Mouse (Mus musculus) G1E (cell line): Measurements from ENCODE around the gene Fbxo41. TPM values are rescaled to one million over a fixed set of nuclear protein-coding genes. Genes with fewer than 3 reads are reported as not detected.

Experiments
- ATAC-seq: 2 replicates; pipeline ENCODE4 v1.8.0; 2016; ENCODE audit warnings: mild to moderate bottlenecking; ENCODE audit not compliant: insufficient number of reproducible peaks, poor library complexity, low FRiP score, severe bottlenecking; ENCODE audit errors: extremely low read depth
- DNase-seq: peaks from one replicate; pipeline ENCODE4 v3.0.0; 2012; ENCODE audit warnings: low spot score
- H3K27me3 ChIP-seq: 2 replicates; pipeline ENCODE4 v1.6.1; 2012; ENCODE audit warnings: mild to moderate bottlenecking, low read length, inconsistent platforms; ENCODE audit not compliant: insufficient read depth
- H3K36me3 ChIP-seq: replicated peaks from 2 replicates; pipeline ENCODE3; 2012; ENCODE audit warnings: mild to moderate bottlenecking, inconsistent platforms
- H3K4me1 ChIP-seq: 2 replicates; pipeline ENCODE4 v1.6.1; 2012; ENCODE audit warnings: low read depth, low read length, inconsistent platforms, mixed read lengths; ENCODE audit not compliant: insufficient read depth
- H3K4me3 ChIP-seq: 2 replicates; pipeline ENCODE4 v1.5.1; 2012; ENCODE audit warnings: low read depth, mild to moderate bottlenecking, inconsistent platforms, low read length, moderate library complexity, mixed read lengths
- H3K9me3 ChIP-seq: replicated peaks from 2 replicates; pipeline ENCODE4 v1.6.1; 2012; ENCODE audit warnings: inconsistent platforms
- CTCF ChIP-seq: IDR thresholded peaks from 2 replicates; pipeline ENCODE4 v1.5.1; 2012; ENCODE audit warnings: low read depth, low read length, inconsistent platforms, mixed read lengths
- GATA1 ChIP-seq: IDR thresholded peaks from 2 replicates; pipeline ENCODE4 v1.6.1; 2012; ENCODE audit warnings: borderline replicate concordance, low read length, inconsistent platforms, mixed read lengths
- GATA2 ChIP-seq: IDR thresholded peaks from 2 replicates; pipeline ENCODE4 v1.6.1; 2012; ENCODE audit warnings: low read depth, low read length, inconsistent platforms, borderline replicate concordance
- POLR2AphosphoS5 ChIP-seq: IDR thresholded peaks from 2 replicates; pipeline ENCODE4 v1.6.1; 2012; ENCODE audit warnings: low read depth, low read length, inconsistent platforms; ENCODE audit not compliant: insufficient replicate concordance
- TAL1 ChIP-seq: conservative IDR thresholded peaks from 2 replicates; pipeline ENCODE4 v1.6.1; 2012; ENCODE audit warnings: low read depth, low read length, inconsistent platforms, mixed read lengths
- polyA plus RNA-seq: library from polyadenylated mRNA; stranded (reverse); fragments of >175 nt; gene quantifications from 2 replicates; pipeline ENCODE4 v1.2.3, GENCODE M21; 2012
- total RNA-seq, 2 experiments: library from RNA; stranded (forward) in 1 of 2; stranded (reverse) in 1 of 2; fragments of 200-1000 nt in 1 of 2; fragments of >200 nt in 1 of 2; fragmentation: Nextera tagmentation in 1 of 2; gene quantifications; 2 replicates each; pipeline ENCODE4 v1.2.3; 2014 to 2017

The Fbxo41 gene
- total and polyA plus RNA-seq, 3 experiments: 0.05 TPM; not detected in 2

- H3K4me1 ChIP-seq: peaks cover 27% of the 10 kb centered on the region
- peak; percentile 64; the same call in 1 of the 2 replicates for ATAC-seq
- TF ChIP-seq GATA2 (no peak), CTCF (no peak), GATA1 (no peak), POLR2AphosphoS5 (no peak), TAL1 (no peak)
- peaks cover 17% of the 10 kb centered on the region for H3K27me3 ChIP-seq
- peaks cover 26% of the 10 kb centered on the region for H3K36me3 ChIP-seq
- H3K4me3 ChIP-seq: peak within 1 kb of the TSS; percentile 97
- DNase-seq: peak; percentile 80
- no peaks in the 10 kb centered on the region for H3K9me3 ChIP-seq
Measured at GRCm38 (mm10) chr6:85431842-85432431, 70.9 kb downstream of the Fbxo41 start, which contains the start of gene Smyd5. Smyd5 (plus strand) TSS chr6:85431989.

- Histone ChIP-seq H3K4me3 (peak overlapping the region; percentile 97), H3K27me3 (peaks cover 22% of the 10 kb centered on the region), H3K4me1 (peaks cover 25% of the 10 kb centered on the region), H3K36me3 (peaks cover 21% of the 10 kb centered on the region), H3K9me3 (no peaks in the 10 kb centered on the region)
- DNase-seq (no peak), ATAC-seq (no peak)
- no peak for TF ChIP-seq GATA2
- TF ChIP-seq GATA1: no peak
- TF ChIP-seq TAL1: no peak
- no peak for TF ChIP-seq POLR2AphosphoS5
- TF ChIP-seq CTCF: no peak
Measured at GRCm38 (mm10) chr6:85431274-85431841, 71.4 kb downstream of the Fbxo41 start.

GRCm38 (mm10) chr6:85423836-85424379 is 78.9 kb downstream of the Fbxo41 start, which contains the start of gene Noto:
Noto (plus strand) TSS chr6:85423886.
- TF ChIP-seq TAL1: no peak
- no peak for TF ChIP-seq GATA1
- no peak for TF ChIP-seq GATA2
- TF ChIP-seq POLR2AphosphoS5: no peak
- no peak for TF ChIP-seq CTCF
- ATAC-seq (no peak), DNase-seq (no peak)
- H3K4me3 ChIP-seq: peak within 1 kb of the TSS; percentile 11; the same call in 1 of the 2 replicates
- no peaks in the 10 kb centered on the region for H3K9me3 ChIP-seq
- H3K36me3 ChIP-seq: no peaks in the 10 kb centered on the region
- H3K4me1 ChIP-seq: no peaks in the 10 kb centered on the region
- peaks cover 61% of the 10 kb centered on the region for H3K27me3 ChIP-seq

Other genes with a start within 250 kb of the Fbxo41 start
- gene Sfxn5, start 169.6 kb downstream of the Fbxo41 start, total RNA-seq (2014; fragmentation: Nextera tagmentation): not detected in 2 replicates
- 0.12 and 0.38 TPM in 2 replicates for gene Sfxn5, start 169.6 kb downstream of the Fbxo41 start, total RNA-seq (2017)
- gene Sfxn5, start 169.6 kb downstream of the Fbxo41 start, polyA plus RNA-seq: 0.04 TPM in 1 of 2 replicates, not detected in the other
- not detected in 2 replicates for gene Rab11fip5, start 128.4 kb downstream of the Fbxo41 start, total RNA-seq (2014; fragmentation: Nextera tagmentation)
- gene Rab11fip5, start 128.4 kb downstream of the Fbxo41 start, total RNA-seq (2017): 0.27 TPM in 1 of 2 replicates, not detected in the other
- gene Rab11fip5, start 128.4 kb downstream of the Fbxo41 start, polyA plus RNA-seq: not detected in 2 replicates
- not detected in 2 replicates for gene Noto, start 79.1 kb downstream of the Fbxo41 start, total RNA-seq (2014; fragmentation: Nextera tagmentation)
- gene Noto, start 79.1 kb downstream of the Fbxo41 start, total RNA-seq (2017): 0.11 TPM in 1 of 2 replicates, not detected in the other
- not detected in 2 replicates for gene Noto, start 79.1 kb downstream of the Fbxo41 start, polyA plus RNA-seq
- gene Smyd5, start 71.0 kb downstream of the Fbxo41 start, total RNA-seq (2014; fragmentation: Nextera tagmentation): 33.1 and 38.3 TPM in 2 replicates
- 35.9 and 40.0 TPM in 2 replicates for gene Smyd5, start 71.0 kb downstream of the Fbxo41 start, total RNA-seq (2017)
- gene Smyd5, start 71.0 kb downstream of the Fbxo41 start, polyA plus RNA-seq: 10.6 and 36.7 TPM in 2 replicates
- gene Cct7, start 51.5 kb downstream of the Fbxo41 start, total RNA-seq (2014; fragmentation: Nextera tagmentation): 221 and 228 TPM in 2 replicates
- gene Cct7, start 51.5 kb downstream of the Fbxo41 start, total RNA-seq (2017): 281 and 287 TPM in 2 replicates
- gene Cct7, start 51.5 kb downstream of the Fbxo41 start, polyA plus RNA-seq: 56.6 and 84.3 TPM in 2 replicates
- gene Pradc1, start 51.0 kb downstream of the Fbxo41 start, total RNA-seq (2014; fragmentation: Nextera tagmentation): 18.0 and 27.5 TPM in 2 replicates
- gene Pradc1, start 51.0 kb downstream of the Fbxo41 start, total RNA-seq (2017): 11.9 and 14.5 TPM in 2 replicates
- gene Pradc1, start 51.0 kb downstream of the Fbxo41 start, polyA plus RNA-seq: 31.8 and 45.1 TPM in 2 replicates
- gene Egr4, start 10.6 kb upstream of the Fbxo41 start, total RNA-seq (2014; fragmentation: Nextera tagmentation): not detected in 2 replicates
- gene Egr4, start 10.6 kb upstream of the Fbxo41 start, total RNA-seq (2017): not detected in 2 replicates
- gene Egr4, start 10.6 kb upstream of the Fbxo41 start, polyA plus RNA-seq: not detected in 2 replicates
- gene Alms1, start 84.5 kb upstream of the Fbxo41 start, total RNA-seq (2014; fragmentation: Nextera tagmentation): 39.3 and 41.7 TPM in 2 replicates
- gene Alms1, start 84.5 kb upstream of the Fbxo41 start, total RNA-seq (2017): 16.0 and 19.7 TPM in 2 replicates
- 1.3 and 1.6 TPM in 2 replicates for gene Alms1, start 84.5 kb upstream of the Fbxo41 start, polyA plus RNA-seq
- gene Nat8f7, start 210.2 kb upstream of the Fbxo41 start, total RNA-seq (2014; fragmentation: Nextera tagmentation): not detected in 2 replicates
- not detected in 2 replicates for gene Nat8f7, start 210.2 kb upstream of the Fbxo41 start, total RNA-seq (2017)
- not detected in 2 replicates for gene Nat8f7, start 210.2 kb upstream of the Fbxo41 start, polyA plus RNA-seq